Mouse (Mus musculus) lung, embryonic 16.5 days (tissue): ENCODE data around the gene Prkar2b. TPM values are rescaled to one million over a fixed set of nuclear protein-coding genes. Genes with fewer than 3 reads are reported as not detected.

Source experiments
- ATAC-seq: fragments of 200-750 bp; cut with Nextera tagmentation; 2 replicates; pipeline ENCODE4 v1.8.0; 2017; ENCODE audit warnings: low read depth, mild to moderate bottlenecking, moderate library complexity
- H3K27ac ChIP-seq: fragments of 300-500 bp; sonication (generic); 2 replicates; pipeline ENCODE4 v1.5.1; 2014; ENCODE audit warnings: mild to moderate bottlenecking, control low read depth, low read length
- H3K27me3 ChIP-seq: fragments of 300-500 bp; sonication (generic); 2 replicates; pipeline ENCODE4 v1.6.1; 2014; ENCODE audit warnings: low read depth, low read length, mixed read lengths; ENCODE audit not compliant: control insufficient read depth, insufficient read depth
- H3K36me3 ChIP-seq: fragments of 300-500 bp; sonication (generic); 2 replicates; pipeline ENCODE4 v1.6.1; 2014; ENCODE audit warnings: low read length; ENCODE audit not compliant: control insufficient read depth, insufficient read depth
- H3K4me1 ChIP-seq: fragments of 300-500 bp; sonication (generic); replicated peaks from 2 replicates; pipeline ENCODE4 v1.6.1; 2014; ENCODE audit warnings: low read length, mixed read lengths; ENCODE audit not compliant: control insufficient read depth, insufficient read depth
- H3K4me2 ChIP-seq: fragments of 300-500 bp; sonication (generic); 2 replicates; pipeline ENCODE4 v1.6.1; 2014; ENCODE audit warnings: low read depth, low read length, control low read depth
- H3K4me3 ChIP-seq: fragments of 300-500 bp; sonication (generic); 2 replicates; pipeline ENCODE4 v1.5.1; 2014; ENCODE audit warnings: mild to moderate bottlenecking, low read length, control low read depth
- H3K9ac ChIP-seq: fragments of 300-500 bp; sonication (generic); 2 replicates; pipeline ENCODE4 v1.6.1; 2014; ENCODE audit warnings: low read length, control low read depth
- H3K9me3 ChIP-seq: fragments of 300-500 bp; sonication (generic); 2 replicates; pipeline ENCODE4 v1.6.1; 2016; ENCODE audit warnings: low read length; ENCODE audit not compliant: control insufficient read depth
- WGBS: fragments of 180-500 bp; shearing (Covaris S2); extraction: QIAGEN DNeasy Blood & Tissue Kit; methylation state at CpG from one replicate; pipeline ENCODE4 v1.1.7; 2014; 5-methylcytosine and 5-hydroxymethylcytosine counted together
- polyA plus RNA-seq: library from polyadenylated mRNA; unstranded; fragments of >200 nt; fragmentation: Nextera tagmentation; extraction: Ambion mirVana; gene quantifications from 2 replicates; pipeline ENCODE4 v1.2.1, GENCODE M21; 2015

Gene Prkar2b
- polyA plus RNA-seq, 1 experiment from 2014 or later: 18.3 TPM

- ATAC-seq: no peak
- no peak overlapping the region for H3K4me3 ChIP-seq
- peaks cover 41% of the 10 kb centered on the region for H3K36me3 ChIP-seq
- no peak overlapping the region for H3K9ac ChIP-seq
- H3K4me1 ChIP-seq: no peaks in the 10 kb centered on the region
- no peak overlapping the region for H3K27ac ChIP-seq
- H3K9me3 ChIP-seq: no peaks in the 10 kb centered on the region
- H3K27me3 ChIP-seq: no peaks in the 10 kb centered on the region
- WGBS: 87% methylated on average over 3 of the region's 3 CpGs
- no peak overlapping the region for H3K4me2 ChIP-seq
These were observed 123.5 kb downstream of the Prkar2b start for GRCm38 (mm10) chr12:31937613-31938012.

GRCm38 (mm10) chr12:31936657-31937300 is 124.3 kb downstream of the Prkar2b start:
- Histone ChIP-seq H3K36me3 (peaks cover 43% of the 10 kb centered on the region), H3K9ac (no peak overlapping the region), H3K4me2 (no peak overlapping the region), H3K9me3 (no peaks in the 10 kb centered on the region), H3K4me1 (no peaks in the 10 kb centered on the region), H3K27ac (no peak overlapping the region), H3K27me3 (no peaks in the 10 kb centered on the region), H3K4me3 (no peak overlapping the region)
- no peak for ATAC-seq
- 56% methylated on average over 6 of the region's 6 CpGs for WGBS

- no peak overlapping the region for H3K4me2 ChIP-seq
- H3K27ac ChIP-seq: no peak overlapping the region
- H3K9me3 ChIP-seq: no peaks in the 10 kb centered on the region
- ATAC-seq: no peak
- no peak overlapping the region for H3K9ac ChIP-seq
- no peaks in the 10 kb centered on the region for H3K4me1 ChIP-seq
- no peak overlapping the region for H3K4me3 ChIP-seq
- H3K27me3 ChIP-seq: no peaks in the 10 kb centered on the region
- 91% methylated on average over 3 of the region's 3 CpGs for WGBS
- H3K36me3 ChIP-seq: peaks cover 53% of the 10 kb centered on the region
These were observed 129.3 kb downstream of the Prkar2b start for GRCm38 (mm10) chr12:31931818-31932217.

- WGBS: 24% methylated on average over 3 of the region's 3 CpGs
- H3K36me3 ChIP-seq: peaks cover 53% of the 10 kb centered on the region
- ATAC-seq: peak; percentile 28; the same call in 1 of the 2 replicates
These were observed 132.6 kb downstream of the Prkar2b start for GRCm38 (mm10) chr12:31928498-31928897.

GRCm38 (mm10) chr12:31926661-31927061 is 134.4 kb downstream of the Prkar2b start:
- Histone ChIP-seq H3K27ac (no peak overlapping the region), H3K27me3 (no peaks in the 10 kb centered on the region), H3K36me3 (peaks cover 47% of the 10 kb centered on the region), H3K4me1 (no peaks in the 10 kb centered on the region), H3K9me3 (no peaks in the 10 kb centered on the region), H3K4me3 (no peak overlapping the region), H3K9ac (no peak overlapping the region), H3K4me2 (no peak overlapping the region)
- WGBS: 64% methylated on average over 4 of the region's 4 CpGs
- peak; percentile 36 for ATAC-seq

More at GRCm38 (mm10) chr12:31928498-31928897, 132.6 kb downstream of the Prkar2b start:
- Histone ChIP-seq H3K4me3 (no peak overlapping the region), H3K27me3 (no peaks in the 10 kb centered on the region), H3K27ac (peak overlapping the region; percentile 22; the same call in 1 of the 2 replicates), H3K4me1 (no peaks in the 10 kb centered on the region), H3K9ac (no peak overlapping the region), H3K4me2 (no peak overlapping the region), H3K9me3 (no peaks in the 10 kb centered on the region)

GRCm38 (mm10) chr12:31925343-31925742 is 135.8 kb downstream of the Prkar2b start:
- no peak overlapping the region for H3K4me2 ChIP-seq
- WGBS: 83% methylated on average over 6 of the region's 6 CpGs
- H3K36me3 ChIP-seq: peaks cover 34% of the 10 kb centered on the region

GRCm38 (mm10) chr12:31924135-31924534 is 137.0 kb downstream of the Prkar2b start:
- H3K27ac ChIP-seq: no peak overlapping the region
- H3K27me3 ChIP-seq: no peaks in the 10 kb centered on the region
- H3K4me3 ChIP-seq: no peak overlapping the region
- no peaks in the 10 kb centered on the region for H3K4me1 ChIP-seq
- no peak overlapping the region for H3K9ac ChIP-seq
- peaks cover 29% of the 10 kb centered on the region for H3K36me3 ChIP-seq
- no peaks in the 10 kb centered on the region for H3K9me3 ChIP-seq
- H3K4me2 ChIP-seq: no peak overlapping the region
- no peak for ATAC-seq
- WGBS: 81% methylated on average over 3 of the region's 3 CpGs

More at GRCm38 (mm10) chr12:31925343-31925742, 135.8 kb downstream of the Prkar2b start:
- no peak overlapping the region for H3K9ac ChIP-seq
- H3K4me1 ChIP-seq: no peaks in the 10 kb centered on the region
- H3K4me3 ChIP-seq: no peak overlapping the region
- no peaks in the 10 kb centered on the region for H3K9me3 ChIP-seq
- no peaks in the 10 kb centered on the region for H3K27me3 ChIP-seq
- ATAC-seq: no peak
- no peak overlapping the region for H3K27ac ChIP-seq

- no peaks in the 10 kb centered on the region for H3K9me3 ChIP-seq
- H3K4me3 ChIP-seq: no peak overlapping the region
- no peaks in the 10 kb centered on the region for H3K27me3 ChIP-seq
- no peak for ATAC-seq
- no peak overlapping the region for H3K4me2 ChIP-seq
- no peaks in the 10 kb centered on the region for H3K4me1 ChIP-seq
- H3K9ac ChIP-seq: no peak overlapping the region
- no peak overlapping the region for H3K27ac ChIP-seq
- WGBS: 82% methylated on average over 18 of the region's 18 CpGs
- peaks cover 12% of the 10 kb centered on the region for H3K36me3 ChIP-seq
These were observed 140.4 kb downstream of the Prkar2b start for GRCm38 (mm10) chr12:31920464-31921405.

GRCm38 (mm10) chr12:31917245-31917644 is 143.9 kb downstream of the Prkar2b start:
- Histone ChIP-seq H3K27me3 (no peaks in the 10 kb centered on the region), H3K9me3 (no peaks in the 10 kb centered on the region), H3K4me2 (no peak overlapping the region), H3K27ac (no peak overlapping the region), H3K9ac (no peak overlapping the region), H3K36me3 (no peaks in the 10 kb centered on the region), H3K4me3 (no peak overlapping the region), H3K4me1 (no peaks in the 10 kb centered on the region)
- 71% methylated on average over 5 of the region's 5 CpGs for WGBS
- ATAC-seq: peak; percentile 43; the same call in 1 of the 2 replicates
